Mouse (Mus musculus) activated CD4-positive, CD25-positive, alpha-beta regulatory T cell, adult 4 months (primary cell): ENCODE measurements around the gene Tgfa. TPM values are rescaled to one million over a fixed set of nuclear protein-coding genes. Genes with fewer than 3 reads are reported as not detected.

Experiments
- ATAC-seq: one replicate; pipeline ENCODE4 v1.8.0; 2017
- polyA plus RNA-seq, 2 experiments: library from polyadenylated mRNA; unstranded; fragments of 100-300 nt; shearing (Covaris generic); gene quantifications; one replicate each; pipeline ENCODE4 v1.2.1; 2017

Tgfa gene
- polyA plus RNA-seq, 2 experiments from 2014 or later, result not detected

- ATAC-seq, result no peak
These were observed 38.7 kb downstream of the Tgfa start for GRCm38 (mm10) chr6:86233512-86234430.

GRCm38 (mm10) chr6:86244866-86245265 is 49.8 kb downstream of the Tgfa start:
- no peak for ATAC-seq

- ATAC-seq, result no peak
These were observed 50.9 kb downstream of the Tgfa start for GRCm38 (mm10) chr6:86245965-86246364.

GRCm38 (mm10) chr6:86248562-86248961 is 53.5 kb downstream of the Tgfa start:
- no peak for ATAC-seq

- ATAC-seq, result no peak
These were observed 54.0 kb downstream of the Tgfa start for GRCm38 (mm10) chr6:86249042-86249441.

- no peak for ATAC-seq
These were observed 55.2 kb downstream of the Tgfa start for GRCm38 (mm10) chr6:86250236-86250635.

GRCm38 (mm10) chr6:86250830-86251229 is 55.8 kb downstream of the Tgfa start:
- no peak for ATAC-seq

- ATAC-seq, result no peak
These were observed 57.4 kb downstream of the Tgfa start for GRCm38 (mm10) chr6:86252176-86253125.

- no peak for ATAC-seq
These were observed 60.9 kb downstream of the Tgfa start for GRCm38 (mm10) chr6:86255899-86256298.

GRCm38 (mm10) chr6:86259242-86259641 is 64.2 kb downstream of the Tgfa start:
- no peak for ATAC-seq

GRCm38 (mm10) chr6:86260322-86261050 is 65.5 kb downstream of the Tgfa start:
- no peak for ATAC-seq

- ATAC-seq, result no peak
These were observed 71.8 kb downstream of the Tgfa start for GRCm38 (mm10) chr6:86266786-86267185.

- ATAC-seq, result no peak
These were observed 75.5 kb downstream of the Tgfa start for GRCm38 (mm10) chr6:86270373-86271068.

GRCm38 (mm10) chr6:86271130-86271529 is 76.1 kb downstream of the Tgfa start:
- ATAC-seq, result no peak

- ATAC-seq, result no peak
These were observed 80.7 kb downstream of the Tgfa start for GRCm38 (mm10) chr6:86275704-86276103.

GRCm38 (mm10) chr6:86276816-86277215 is 81.8 kb downstream of the Tgfa start:
- no peak for ATAC-seq

GRCm38 (mm10) chr6:86277620-86278019 is 82.6 kb downstream of the Tgfa start:
- no peak for ATAC-seq

- no peak for ATAC-seq
These were observed 86.7 kb downstream of the Tgfa start for GRCm38 (mm10) chr6:86281573-86282210.

- ATAC-seq, result no peak
These were observed 98.3 kb downstream of the Tgfa start for GRCm38 (mm10) chr6:86293301-86293700.

- ATAC-seq, result no peak
These were observed 100.4 kb downstream of the Tgfa start for GRCm38 (mm10) chr6:86295451-86295850.

- no peak for ATAC-seq
These were observed 101.1 kb downstream of the Tgfa start for GRCm38 (mm10) chr6:86296126-86296525.
